Mouse (Mus musculus): ENCODE measurements around the gene Cecr2.
A peak's percentile ranks its signal among the peaks of the same experiment; 100 is the strongest.

Cecr2 gene

DNA sequence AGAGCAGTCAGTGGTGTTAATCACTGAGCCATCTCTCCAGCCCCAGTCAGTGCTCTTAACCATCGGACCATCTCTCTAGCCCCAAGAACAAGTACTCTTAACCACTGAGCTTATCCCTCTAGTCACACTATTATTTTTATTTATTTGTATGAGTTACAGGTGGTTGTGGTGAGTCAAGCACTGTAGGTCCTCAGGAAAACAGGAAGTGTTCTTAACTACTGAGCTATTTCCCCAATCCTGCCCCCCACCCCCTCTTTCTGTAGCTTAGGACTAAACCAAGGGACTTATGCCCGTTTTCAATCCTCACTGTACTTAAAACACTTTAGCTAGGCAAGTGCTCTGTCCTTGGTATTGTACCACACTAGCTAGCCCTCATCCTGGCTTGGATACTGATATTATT, 17.2 kb downstream of the Cecr2 start:
- TF ChIP-seq NANOG (IDR thresholded peaks at IDR 0.05; ENCODE audit: borderline replicate concordance, low read length) (no peak), POU5F1 (IDR thresholded peaks at IDR 0.05; ENCODE audit: borderline replicate concordance, low read length) (no peak), CTCF (conservative IDR thresholded peaks at IDR 0.05; ENCODE audit: low read length) (no peak)
- no peak overlapping the region for H3K4me3 ChIP-seq (replicated peaks; ENCODE audit: low read length)

DNA sequence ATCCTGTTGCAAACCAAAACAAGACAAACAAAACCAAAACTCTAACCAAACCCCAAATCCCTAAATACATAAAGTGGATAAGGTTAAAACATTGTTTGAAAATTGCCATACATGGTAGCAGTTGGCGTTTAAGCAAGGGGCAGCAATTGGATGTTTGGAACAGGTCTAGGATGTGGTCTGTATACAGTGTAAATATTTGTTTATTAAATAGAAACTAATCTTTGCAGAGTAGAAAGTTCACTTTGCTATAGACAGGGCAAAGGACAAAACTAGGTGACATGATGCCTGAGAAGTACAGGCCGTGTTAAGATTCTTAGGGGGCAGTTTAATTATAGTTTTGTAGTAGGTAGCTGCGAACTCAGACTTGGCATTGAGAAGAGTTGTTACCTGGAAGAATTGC, 18.6 kb downstream of the Cecr2 start:
- H3K36me3 ChIP-seq (ENCODE audit: insufficient read depth, low read length), result no peaks in the 10 kb centered on the region
- no peaks in the 10 kb centered on the region for H3K27me3 ChIP-seq (ENCODE audit: insufficient read depth, low read length)
- no peak overlapping the region for H3K4me3 ChIP-seq (replicated peaks; ENCODE audit: low read length)
- no peaks in the 10 kb centered on the region for H3K9me3 ChIP-seq (ENCODE audit: low read length)
- H3K4me1 ChIP-seq (replicated peaks; ENCODE audit: low read depth, low read length), result peaks cover 12% of the 10 kb centered on the region
- TF ChIP-seq POU5F1 (IDR thresholded peaks at IDR 0.05; ENCODE audit: borderline replicate concordance, low read length) (no peak), NANOG (IDR thresholded peaks at IDR 0.05; ENCODE audit: borderline replicate concordance, low read length) (no peak), CTCF (conservative IDR thresholded peaks at IDR 0.05; ENCODE audit: low read length) (no peak)

More for the DNA sequence above, 17.2 kb downstream of the Cecr2 start:
- Histone ChIP-seq H3K9me3 (ENCODE audit: low read length) (no peaks in the 10 kb centered on the region), H3K27me3 (ENCODE audit: insufficient read depth, low read length) (no peaks in the 10 kb centered on the region), H3K36me3 (ENCODE audit: insufficient read depth, low read length) (no peaks in the 10 kb centered on the region), H3K4me1 (replicated peaks; ENCODE audit: low read depth, low read length) (peaks cover 25% of the 10 kb centered on the region)

DNA sequence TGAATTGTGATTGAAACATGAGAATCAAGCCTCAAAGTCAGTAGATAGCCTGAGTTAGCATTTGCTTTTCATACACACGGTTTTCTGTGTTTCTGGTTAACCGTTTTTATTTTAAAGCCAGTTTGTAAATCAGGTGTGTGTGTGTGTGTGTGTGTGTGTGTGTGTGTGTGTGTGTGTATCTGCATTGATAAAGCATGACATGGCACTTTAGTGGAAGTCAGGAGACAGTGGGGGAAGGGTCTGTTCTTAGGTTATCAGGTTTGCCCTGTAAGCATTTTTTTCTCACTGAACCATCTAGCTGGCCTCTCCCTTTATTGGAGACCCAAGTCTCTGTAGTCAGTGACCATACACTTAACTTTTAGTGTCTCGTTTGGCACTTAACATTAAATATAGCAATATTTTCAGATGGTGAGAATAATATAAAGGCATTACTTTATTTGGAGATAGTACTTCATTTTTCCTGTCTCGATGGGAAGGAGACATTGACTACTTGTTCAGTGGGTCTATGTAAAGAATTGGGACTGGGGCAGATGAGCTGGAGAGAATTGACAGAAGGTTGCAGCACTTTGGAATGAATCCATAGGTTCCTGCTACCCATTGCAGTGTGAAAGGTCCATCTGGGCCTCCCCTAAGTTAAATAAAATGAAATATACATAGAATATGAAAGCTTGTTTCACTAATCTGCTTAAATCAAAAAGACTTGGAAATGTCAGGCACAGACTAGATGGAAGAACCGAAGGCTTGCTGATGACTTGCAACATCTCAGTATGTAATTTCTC, 20.9 kb downstream of the Cecr2 start:
- Histone ChIP-seq H3K4me1 (replicated peaks; ENCODE audit: low read depth, low read length) (peaks cover 3% of the 10 kb centered on the region; the same call in 1 of the 2 replicates), H3K36me3 (ENCODE audit: insufficient read depth, low read length) (no peaks in the 10 kb centered on the region), H3K9me3 (ENCODE audit: low read length) (no peaks in the 10 kb centered on the region), H3K27me3 (ENCODE audit: insufficient read depth, low read length) (no peaks in the 10 kb centered on the region), H3K4me3 (replicated peaks; ENCODE audit: low read length) (no peak overlapping the region)
- TF ChIP-seq NANOG (IDR thresholded peaks at IDR 0.05; ENCODE audit: borderline replicate concordance, low read length), result no peak

DNA sequence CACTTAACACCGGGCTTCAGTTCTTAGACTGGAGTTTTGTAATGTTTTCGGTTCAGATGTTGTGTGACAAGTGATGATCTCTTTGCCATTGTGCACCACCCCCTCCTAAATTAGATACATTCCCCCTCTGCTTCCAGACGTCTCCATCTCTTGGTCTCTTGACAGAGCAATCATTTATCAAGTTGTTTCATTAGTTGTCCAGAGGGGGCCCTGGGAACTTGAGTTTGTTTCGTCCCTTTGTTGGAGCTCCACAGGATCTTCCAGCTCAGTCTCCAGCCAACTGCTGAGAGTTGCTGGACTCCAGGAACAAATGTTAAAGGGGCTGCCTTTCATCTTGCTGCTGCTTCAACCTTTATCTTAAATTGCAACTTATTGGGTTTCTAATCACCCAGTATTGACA, 34.1 kb downstream of the Cecr2 start:
- Histone ChIP-seq H3K4me3 (replicated peaks; ENCODE audit: low read length) (no peak overlapping the region), H3K4me1 (replicated peaks; ENCODE audit: low read depth, low read length) (peaks cover 5% of the 10 kb centered on the region), H3K27me3 (ENCODE audit: insufficient read depth, low read length) (no peaks in the 10 kb centered on the region), H3K36me3 (ENCODE audit: insufficient read depth, low read length) (no peaks in the 10 kb centered on the region), H3K9me3 (ENCODE audit: low read length) (no peaks in the 10 kb centered on the region)
- TF ChIP-seq POU5F1 (IDR thresholded peaks at IDR 0.05; ENCODE audit: borderline replicate concordance, low read length) (no peak), NANOG (IDR thresholded peaks at IDR 0.05; ENCODE audit: borderline replicate concordance, low read length) (no peak), CTCF (conservative IDR thresholded peaks at IDR 0.05; ENCODE audit: low read length) (no peak)

DNA sequence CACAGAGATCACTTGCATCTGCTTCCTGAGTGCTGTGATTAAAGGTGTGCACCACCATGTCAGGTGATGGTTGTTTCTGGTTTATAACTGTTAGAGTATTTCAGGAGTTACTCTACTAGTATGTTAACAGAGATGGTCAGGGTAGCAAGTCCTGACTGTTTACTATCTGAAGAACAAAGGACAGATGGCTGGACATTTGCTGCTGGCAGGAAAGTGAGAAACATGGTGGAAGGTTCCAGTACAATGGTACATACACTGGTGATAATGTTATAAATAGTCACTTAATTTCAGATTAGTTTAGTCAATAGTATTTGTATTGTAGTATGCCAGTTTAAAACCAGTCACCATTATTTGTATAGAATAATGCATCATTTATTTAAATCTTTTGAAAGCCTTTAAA, 38.2 kb downstream of the Cecr2 start:
- Histone ChIP-seq H3K4me3 (replicated peaks; ENCODE audit: low read length) (no peak overlapping the region), H3K36me3 (ENCODE audit: insufficient read depth, low read length) (no peaks in the 10 kb centered on the region), H3K9me3 (ENCODE audit: low read length) (no peaks in the 10 kb centered on the region), H3K27me3 (ENCODE audit: insufficient read depth, low read length) (no peaks in the 10 kb centered on the region), H3K4me1 (replicated peaks; ENCODE audit: low read depth, low read length) (peaks cover 8% of the 10 kb centered on the region)
- TF ChIP-seq NANOG (IDR thresholded peaks at IDR 0.05; ENCODE audit: borderline replicate concordance, low read length) (no peak), POU5F1 (IDR thresholded peaks at IDR 0.05; ENCODE audit: borderline replicate concordance, low read length) (no peak), CTCF (conservative IDR thresholded peaks at IDR 0.05; ENCODE audit: low read length) (no peak)

DNA sequence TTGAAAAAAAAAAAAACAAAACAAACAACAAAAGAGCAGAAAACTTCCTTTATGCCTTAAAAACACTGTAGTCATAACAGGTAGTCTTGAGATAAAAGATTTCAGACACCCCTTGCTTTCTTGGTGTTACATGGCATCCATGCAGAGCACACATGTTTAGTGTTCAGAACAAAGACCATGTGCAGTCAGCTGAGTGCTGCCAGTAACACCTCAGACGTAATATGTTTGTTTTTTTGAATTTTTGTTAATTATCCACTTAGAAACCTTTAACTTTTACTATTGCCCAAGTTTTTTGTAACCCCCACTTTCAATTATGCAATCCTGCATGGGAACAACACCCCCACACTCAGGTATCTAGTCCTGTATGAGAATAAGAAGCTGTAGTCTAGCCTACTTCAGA, 42.6 kb downstream of the Cecr2 start:
- no peaks in the 10 kb centered on the region for H3K27me3 ChIP-seq (ENCODE audit: insufficient read depth, low read length)
- H3K36me3 ChIP-seq (ENCODE audit: insufficient read depth, low read length), result no peaks in the 10 kb centered on the region
- H3K4me1 ChIP-seq (replicated peaks; ENCODE audit: low read depth, low read length), result 0 out of 2 replicates have a peak, but pooled peaks cover 3% of the 10 kb centered on the region
- H3K4me3 ChIP-seq (replicated peaks; ENCODE audit: low read length), result no peak overlapping the region
- H3K9me3 ChIP-seq (ENCODE audit: low read length), result no peaks in the 10 kb centered on the region
- no peak for TF ChIP-seq POU5F1 (IDR thresholded peaks at IDR 0.05; ENCODE audit: borderline replicate concordance, low read length)
- TF ChIP-seq CTCF (conservative IDR thresholded peaks at IDR 0.05; ENCODE audit: low read length), result no peak
- no peak for TF ChIP-seq NANOG (IDR thresholded peaks at IDR 0.05; ENCODE audit: borderline replicate concordance, low read length)

DNA sequence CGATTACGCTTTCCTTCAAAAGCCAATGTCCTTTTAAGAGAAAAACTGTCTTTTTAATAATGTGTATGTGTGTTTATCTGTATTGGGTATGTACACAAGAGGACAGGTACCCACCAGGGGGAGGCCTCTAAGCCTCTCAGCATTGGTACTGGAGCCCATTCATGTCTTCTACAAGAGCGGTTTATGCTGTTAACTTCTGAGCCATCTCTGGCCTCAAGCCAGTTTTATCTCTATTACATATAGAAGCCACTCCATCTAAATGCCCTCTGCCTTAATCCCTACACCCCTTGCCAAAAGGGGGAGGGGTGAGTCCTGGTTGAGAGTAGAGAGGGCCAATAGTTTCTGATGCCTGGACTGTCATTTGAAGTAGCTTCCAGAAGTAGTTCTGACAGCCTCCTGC, 48.6 kb downstream of the Cecr2 start:
- Histone ChIP-seq H3K36me3 (ENCODE audit: insufficient read depth, low read length) (no peaks in the 10 kb centered on the region), H3K27me3 (ENCODE audit: insufficient read depth, low read length) (no peaks in the 10 kb centered on the region), H3K4me1 (replicated peaks; ENCODE audit: low read depth, low read length) (peaks cover 44% of the 10 kb centered on the region), H3K9me3 (ENCODE audit: low read length) (no peaks in the 10 kb centered on the region), H3K4me3 (replicated peaks; ENCODE audit: low read length) (no peak overlapping the region)
- no peak for TF ChIP-seq NANOG (IDR thresholded peaks at IDR 0.05; ENCODE audit: borderline replicate concordance, low read length)
- TF ChIP-seq CTCF (conservative IDR thresholded peaks at IDR 0.05; ENCODE audit: low read length), result no peak
- TF ChIP-seq POU5F1 (IDR thresholded peaks at IDR 0.05; ENCODE audit: borderline replicate concordance, low read length), result no peak

DNA sequence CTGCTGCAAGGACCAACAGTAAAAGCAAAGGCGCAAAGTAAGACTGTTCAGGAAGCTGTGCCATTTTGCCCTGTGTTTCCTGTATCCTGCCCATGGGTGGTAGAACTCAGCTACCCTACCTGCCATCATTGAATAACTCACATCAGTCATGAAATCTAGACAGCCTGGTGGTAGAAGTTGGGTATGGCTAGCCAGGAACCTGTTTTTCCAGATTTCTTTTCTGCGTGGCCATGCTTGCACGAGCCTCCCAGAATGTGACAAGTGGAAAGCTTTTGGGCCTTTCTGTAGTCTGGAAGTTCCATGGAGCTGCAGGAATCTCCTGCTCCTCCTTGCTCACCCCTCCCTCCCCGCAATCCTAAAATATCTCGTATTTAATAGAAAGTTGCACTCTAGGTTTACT, 49.1 kb downstream of the Cecr2 start:
- Histone ChIP-seq H3K9me3 (ENCODE audit: low read length) (no peaks in the 10 kb centered on the region), H3K4me1 (replicated peaks; ENCODE audit: low read depth, low read length) (peaks cover 44% of the 10 kb centered on the region), H3K36me3 (ENCODE audit: insufficient read depth, low read length) (no peaks in the 10 kb centered on the region), H3K27me3 (ENCODE audit: insufficient read depth, low read length) (no peaks in the 10 kb centered on the region), H3K4me3 (replicated peaks; ENCODE audit: low read length) (no peak overlapping the region)
- TF ChIP-seq CTCF (conservative IDR thresholded peaks at IDR 0.05; ENCODE audit: low read length) (0 out of 2 replicates have a peak, but pooled peaks have one; percentile 10), NANOG (IDR thresholded peaks at IDR 0.05; ENCODE audit: borderline replicate concordance, low read length) (no peak)

DNA sequence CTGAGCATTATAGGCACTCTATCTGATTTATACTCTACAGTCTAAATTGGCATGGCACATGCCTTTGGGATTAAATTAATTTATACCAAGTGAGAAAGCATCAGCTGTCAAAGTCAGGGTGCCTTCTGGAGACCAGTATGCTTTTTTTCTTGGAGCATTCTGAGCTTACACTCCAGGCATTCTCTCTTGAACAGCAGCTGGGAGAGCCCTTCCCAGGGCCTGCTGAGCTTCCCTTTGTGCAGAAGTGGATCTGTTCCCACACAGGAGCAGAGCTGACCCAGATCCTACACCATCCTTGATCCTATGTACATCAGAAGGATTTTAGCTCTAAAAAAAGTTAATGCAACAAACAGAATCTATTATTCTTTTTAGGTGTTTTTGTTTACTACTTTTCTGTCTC, 49.7 kb downstream of the Cecr2 start:
- Histone ChIP-seq H3K9me3 (ENCODE audit: low read length) (no peaks in the 10 kb centered on the region), H3K4me3 (replicated peaks; ENCODE audit: low read length) (no peak overlapping the region), H3K27me3 (ENCODE audit: insufficient read depth, low read length) (no peaks in the 10 kb centered on the region), H3K4me1 (replicated peaks; ENCODE audit: low read depth, low read length) (peaks cover 44% of the 10 kb centered on the region), H3K36me3 (ENCODE audit: insufficient read depth, low read length) (no peaks in the 10 kb centered on the region)
- TF ChIP-seq POU5F1 (IDR thresholded peaks at IDR 0.05; ENCODE audit: borderline replicate concordance, low read length) (no peak), CTCF (conservative IDR thresholded peaks at IDR 0.05; ENCODE audit: low read length) (no peak), NANOG (IDR thresholded peaks at IDR 0.05; ENCODE audit: borderline replicate concordance, low read length) (no peak)

Data from E14TG2a.4 (cell line).